22 mouse cellular contexts compared by ENCODE assay signal in genomic region chr12:26012951-26013350, GRCm38 (mm10).
DNase-seq lines count a peak whose midpoint lies in the region; ATAC-seq and TF ChIP-seq lines count a peak whose summit lies in the region.
"Had no signal": no experiment of that assay in that cellular context is flagged by ENCODE, and none has a peak within 500 bp of the region (broad histone marks: within the 10 kb centered on the region; RNA-seq: fewer than 3 reads in every experiment).

No protein-coding gene starts in this region.

- no peak for TF ChIP-seq POLR2A in brain, embryonic 14.5 days (IDR thresholded peaks at IDR 0.05; ENCODE audit: borderline replicate concordance, extremely low read depth, insufficient read depth, insufficient read length, poor library complexity, severe bottlenecking)

- TF ChIP-seq CTCF in brain, embryonic 14.5 days (IDR thresholded peaks at IDR 0.05; ENCODE audit: borderline replicate concordance, extremely low read depth, insufficient read depth, insufficient read length) = no peak

- peak; percentile 34 for DNase-seq in layer of hippocampus, adult 9-11 months
- no peak for DNase-seq in layer of hippocampus, postnatal 25 days (ENCODE audit: extremely low spot score in 1 of 2, low spot score in 1 of 2)
- peak; percentile 13 for DNase-seq in brain, embryonic 14.5 days (ENCODE audit: low read depth)
- DNase-seq in left cerebral cortex, adult 9 months (ENCODE audit: low spot score in 2 of 2) = peak; percentile 23 to 49
- peak; percentile 16 for DNase-seq in right cerebral cortex, postnatal 25 days
- no peak for DNase-seq in gastrocnemius, postnatal 25 days
- DNase-seq: adrenal gland, postnatal 10 days; cerebellum, adult 18-20 months; cerebellum, postnatal 10 days; gastrocnemius, adult 2 months; heart, postnatal 10 days; kidney, adult 9 months; kidney, postnatal 10 days; liver, postnatal 0 days; lung, postnatal 36 days; thymus, postnatal 36 days had no signal

- ATAC-seq in granulocyte monocyte progenitor cell, adult 5-6 weeks (replicated peaks; ENCODE audit: poor library complexity, severe bottlenecking) = no peak
- ATAC-seq: CD4-positive, CD25-positive, alpha-beta regulatory T cell, adult 4 months; forebrain, embryonic 15.5 days; intestine, postnatal 0 days; liver, embryonic 12.5 days; liver, postnatal 0 days; midbrain, embryonic 13.5 days had no signal

Comparison
In these comparisons a context has a peak if more than half of its experiments do, and no peak if none do; other contexts are left out.
1. DNase-seq: peak in layer of hippocampus, adult 9-11 months (single experiment), brain, embryonic 14.5 days (single experiment), left cerebral cortex, adult 9 months (2 of 2) and right cerebral cortex, postnatal 25 days (single experiment); none in layer of hippocampus, postnatal 25 days (0 of 2) and gastrocnemius, postnatal 25 days (single experiment).